Mouse (Mus musculus): ENCODE data around the gene Serpina6. TPM values are rescaled to one million over a fixed set of nuclear protein-coding genes. Genes with fewer than 3 reads are reported as not detected.
A peak's percentile ranks its signal among the peaks of the same experiment; 100 is the strongest.
"Not testable (repeated sequence)": the region's sequence is repeated elsewhere in the genome, so short reads cannot be mapped to it uniquely, and the experiment has no call there.

Gene Serpina6
- not detected for total RNA-seq (2022)

GRCm38 (mm10) chr12:103656848-103657626 is at the start of gene Serpina6:
TSS of gene Serpina6 (minus strand) at chr12:103657212.
- no peak for DNase-seq (ENCODE audit: low spot score in 2 of 2)

DNA sequence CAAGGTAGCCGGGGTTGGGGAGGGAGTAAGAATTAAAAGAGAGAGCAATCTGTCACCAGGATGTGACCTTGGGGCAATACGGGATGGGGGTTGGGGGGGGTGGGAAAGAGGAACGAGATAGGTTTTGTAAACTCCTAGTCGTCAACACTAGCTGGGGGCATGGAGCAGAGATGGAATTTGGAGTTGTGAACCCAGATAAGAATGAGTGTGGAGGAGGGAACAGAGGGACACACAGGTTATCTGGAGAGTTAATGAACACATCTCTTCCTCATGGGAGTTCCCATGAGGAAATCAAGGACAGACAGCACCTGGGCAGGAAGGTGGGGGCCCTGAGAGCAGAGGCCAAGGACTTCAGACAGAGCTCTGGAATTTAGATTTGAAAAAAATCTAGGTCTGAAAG is 49.1 kb upstream of the Serpina6 start:
- DNase-seq (ENCODE audit: low spot score in 2 of 2) = no peak

GRCm38 (mm10) chr12:103705547-103705946 is 48.5 kb upstream of the Serpina6 start:
- DNase-seq (ENCODE audit: low spot score in 2 of 2) = no peak

DNA sequence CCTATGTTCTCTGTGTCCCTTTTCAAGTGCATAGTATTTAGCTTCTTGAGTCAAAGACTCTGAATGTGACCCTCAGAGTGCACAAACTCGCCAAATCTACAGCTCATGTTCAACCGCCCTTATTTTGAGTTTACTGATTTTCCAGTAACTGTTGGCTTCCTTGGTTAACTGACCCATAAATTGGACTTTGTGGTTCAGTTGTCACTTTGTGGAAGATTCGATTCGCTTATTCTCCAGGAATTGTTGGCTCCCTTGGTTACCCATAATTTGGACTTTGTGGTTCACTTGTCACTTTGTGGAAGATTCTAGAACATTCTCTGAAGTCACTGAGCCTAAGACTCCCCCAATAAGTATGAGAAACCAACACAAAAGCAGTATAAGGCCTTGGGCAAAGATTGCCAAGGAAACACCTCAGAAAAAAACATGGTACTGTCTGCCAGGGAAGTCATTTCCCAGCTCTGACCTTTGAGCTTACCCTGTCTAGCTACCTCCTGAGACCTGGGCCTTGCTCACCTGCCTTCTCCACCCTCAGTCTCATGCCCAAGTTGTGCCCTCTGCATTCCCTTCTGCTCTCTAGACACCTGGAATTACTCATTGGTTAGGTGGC is 43.2 kb upstream of the Serpina6 start:
- DNase-seq (ENCODE audit: low spot score in 2 of 2) = no peak

DNA sequence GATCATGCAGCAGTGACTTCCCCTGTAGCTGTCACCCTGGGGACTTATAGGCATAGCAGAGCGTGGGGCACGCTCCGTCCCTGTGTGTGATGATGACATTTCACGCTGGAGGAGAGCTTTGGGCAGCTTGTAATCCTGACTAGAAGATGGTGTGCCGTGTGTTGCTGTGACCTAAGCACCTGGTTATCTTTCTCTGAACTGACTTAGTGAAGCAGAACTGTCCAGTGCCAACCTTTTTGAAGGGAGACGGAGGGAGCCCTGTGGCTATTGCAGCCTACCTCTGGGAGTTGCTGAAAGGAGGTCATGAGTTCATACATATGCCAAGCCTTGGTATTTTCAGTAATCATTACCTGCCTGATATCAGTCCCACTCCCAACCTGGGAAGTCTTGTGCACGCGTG is 38.4 kb upstream of the Serpina6 start, which contains the start of gene Serpina1f:
Serpina1f (minus strand) TSS at position 101 of the 400 bp plus-strand sequence.
- DNase-seq (ENCODE audit: low spot score in 2 of 2) = no peak

DNA sequence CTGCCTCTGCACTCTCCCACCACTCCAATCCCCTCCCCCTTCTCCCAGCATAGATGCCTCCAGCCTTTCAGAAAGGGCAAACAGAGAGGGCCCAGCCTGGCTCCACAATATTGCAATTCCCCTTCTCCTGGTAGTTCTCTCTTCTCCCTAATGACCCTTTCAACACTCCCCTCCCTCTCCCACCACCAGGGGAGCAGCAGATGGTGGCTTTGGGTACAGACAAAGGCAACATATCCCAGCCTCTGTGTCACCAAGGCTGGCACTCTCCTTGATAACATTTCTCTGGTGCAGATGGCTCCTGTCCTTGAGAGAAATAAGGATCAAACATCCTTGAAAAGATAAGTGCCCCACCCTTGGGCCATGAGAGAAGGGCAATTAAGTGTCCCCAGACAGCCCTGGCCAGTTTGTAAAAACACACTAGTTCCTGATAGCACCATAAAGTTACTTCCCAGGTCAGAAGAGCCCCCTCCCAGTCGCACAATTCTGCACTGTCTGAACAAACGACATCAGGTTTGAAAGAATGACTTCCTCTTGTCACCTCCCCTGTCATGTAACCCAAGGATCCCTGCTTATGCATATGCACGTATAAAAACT is 31.3 kb upstream of the Serpina6 start:
- DNase-seq (ENCODE audit: low spot score in 2 of 2) = no peak

- DNase-seq (ENCODE audit: low spot score in 2 of 2) = no peak
These were observed 30.0 kb upstream of the Serpina6 start for GRCm38 (mm10) chr12:103687021-103687420.

DNA sequence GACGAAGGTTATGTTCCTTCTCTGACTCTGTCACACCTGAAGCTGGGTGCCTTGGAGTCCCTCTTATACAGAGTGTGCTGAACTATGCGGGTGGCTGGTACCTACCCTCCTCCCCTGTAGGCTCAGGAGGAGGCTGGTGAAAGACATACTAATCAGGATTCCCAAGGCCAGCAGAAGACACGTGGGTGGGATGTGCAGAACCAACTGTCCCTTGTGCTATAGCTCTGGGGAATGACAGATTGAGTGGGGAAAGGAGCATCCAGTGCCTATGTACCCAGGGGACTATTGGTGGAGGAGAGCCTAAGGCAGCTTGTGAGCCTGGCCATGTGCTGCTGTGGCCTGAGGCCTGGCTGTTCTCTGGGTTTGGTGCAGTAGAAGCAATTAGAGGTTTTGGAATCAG is 29.0 kb upstream of the Serpina6 start:
- peak; percentile 51 to 68 for DNase-seq (ENCODE audit: low spot score in 2 of 2)

DNA sequence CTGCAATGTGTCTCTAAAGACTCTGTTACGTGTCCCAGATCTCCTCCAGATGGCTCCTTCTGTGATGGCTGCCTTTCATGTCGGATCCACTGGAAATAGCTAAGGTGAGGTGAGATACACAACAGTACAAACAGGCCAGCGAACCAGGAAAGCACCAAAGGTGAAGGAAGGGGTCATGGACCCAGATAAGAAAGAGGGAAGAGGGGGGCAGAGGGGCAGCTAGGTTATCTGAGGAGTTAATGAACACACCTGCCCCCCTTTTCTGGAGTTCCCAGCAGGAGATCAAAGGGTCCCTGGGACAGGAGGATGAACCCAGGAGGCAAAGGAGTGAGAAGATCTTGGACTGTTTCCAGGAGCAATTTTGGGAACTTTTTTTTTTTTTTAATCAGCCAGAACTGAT is 28.4 kb upstream of the Serpina6 start:
- no peak for DNase-seq (ENCODE audit: low spot score in 2 of 2)

- no peak for DNase-seq (ENCODE audit: low spot score in 2 of 2)
These were observed 26.8 kb upstream of the Serpina6 start for GRCm38 (mm10) chr12:103683775-103684174.

- DNase-seq (ENCODE audit: low spot score in 2 of 2) = no peak
These were observed 24.7 kb upstream of the Serpina6 start for GRCm38 (mm10) chr12:103681739-103682138.

DNA sequence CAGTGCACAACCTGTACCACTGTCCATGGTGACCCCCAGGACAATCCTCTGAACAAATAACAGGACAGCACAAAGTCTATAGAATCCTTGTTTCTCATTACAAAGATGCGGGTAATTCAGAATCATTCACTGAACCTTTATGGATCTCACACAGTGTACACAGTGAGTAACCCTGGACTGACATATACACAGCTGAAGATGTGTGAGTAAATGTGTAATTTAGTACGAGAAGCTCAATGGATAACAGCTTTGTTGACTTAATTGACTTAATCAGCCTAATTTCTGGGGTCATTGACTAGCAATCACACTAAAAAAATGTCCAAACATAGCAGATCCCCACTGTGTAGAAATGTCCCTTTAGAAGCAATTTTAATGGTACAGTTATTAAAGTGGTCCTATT is 24.2 kb upstream of the Serpina6 start:
- DNase-seq (ENCODE audit: low spot score in 2 of 2) = no peak

GRCm38 (mm10) chr12:103679853-103680252 is 22.8 kb upstream of the Serpina6 start:
- not testable (repeated sequence) for DNase-seq (ENCODE audit: low spot score in 2 of 2)

- no peak for DNase-seq (ENCODE audit: low spot score in 2 of 2)
These were observed 19.0 kb upstream of the Serpina6 start, which contains the start of gene Serpina16 for GRCm38 (mm10) chr12:103676039-103676438. TSS of gene Serpina16 (minus strand) at chr12:103676139.

DNA sequence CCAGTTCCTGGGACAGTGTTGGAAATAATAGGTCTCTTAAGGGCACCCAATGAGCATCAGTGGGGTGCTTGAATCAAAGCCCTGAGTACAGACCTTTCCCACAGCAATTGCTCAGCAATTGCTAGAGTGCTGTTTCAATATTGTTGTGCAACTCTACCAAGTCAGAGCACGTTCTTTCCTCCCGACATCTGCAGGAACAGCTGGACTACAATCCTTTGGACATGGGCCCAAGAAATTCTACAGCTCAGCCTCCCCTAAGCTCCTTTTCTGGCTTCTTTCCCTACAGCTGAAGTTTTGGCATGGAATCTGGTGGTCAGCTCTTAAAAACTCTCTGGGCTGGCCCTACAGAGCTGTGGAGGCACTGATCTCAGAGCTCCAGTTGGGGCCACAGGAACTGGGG is 16.2 kb upstream of the Serpina6 start:
- no peak for DNase-seq (ENCODE audit: low spot score in 2 of 2)

DNA sequence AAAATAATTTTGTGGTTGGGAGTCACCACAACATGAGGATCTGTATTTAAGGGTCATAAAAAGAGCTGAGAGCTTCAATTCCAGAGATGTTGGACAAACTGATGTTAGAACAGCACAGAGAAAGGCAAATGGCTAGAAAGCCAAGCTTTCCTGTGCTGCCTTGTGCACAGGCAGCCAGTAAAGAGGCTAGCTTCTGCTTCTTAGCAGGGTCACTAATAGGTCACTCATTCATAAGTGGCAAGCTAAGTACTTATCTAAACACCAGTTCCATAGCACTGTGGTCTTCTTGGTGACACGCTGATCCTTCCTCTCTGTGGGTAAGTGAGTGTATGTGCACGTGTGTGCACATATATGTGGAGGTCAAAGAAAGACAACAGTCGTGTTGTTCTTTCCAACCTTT is 14.5 kb upstream of the Serpina6 start:
- no peak for DNase-seq (ENCODE audit: low spot score in 2 of 2)

- no peak for DNase-seq (ENCODE audit: low spot score in 2 of 2)
These were observed 14.0 kb upstream of the Serpina6 start for GRCm38 (mm10) chr12:103670964-103671363.

- peak; percentile 33 to 67 for DNase-seq (ENCODE audit: low spot score in 2 of 2)
These were observed 13.3 kb upstream of the Serpina6 start for GRCm38 (mm10) chr12:103670344-103670743.

- DNase-seq (ENCODE audit: low spot score in 2 of 2) = no peak
These were observed 8.3 kb upstream of the Serpina6 start for GRCm38 (mm10) chr12:103665286-103665685.

GRCm38 (mm10) chr12:103662053-103662452 is 5.0 kb upstream of the Serpina6 start:
- DNase-seq (ENCODE audit: low spot score in 2 of 2) = not testable (repeated sequence)

DNA sequence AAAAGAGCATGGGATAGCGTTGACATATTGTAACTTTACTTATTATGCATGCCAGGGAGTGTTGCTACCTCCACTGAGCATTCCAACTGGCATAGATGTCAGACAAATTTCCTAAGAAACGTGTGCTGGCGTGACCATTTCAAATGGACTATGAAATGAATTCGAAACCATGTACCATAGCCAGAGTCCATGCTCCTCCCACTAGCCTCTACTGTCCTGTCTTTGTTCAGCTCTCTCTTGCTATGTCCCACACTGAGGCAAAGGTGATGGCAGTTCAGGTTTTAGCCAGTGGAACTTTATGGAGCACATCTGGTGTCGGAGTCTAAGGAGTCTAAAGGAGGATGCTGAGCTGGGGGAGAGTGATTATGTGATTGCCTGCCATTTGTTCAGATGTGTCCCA is 3.1 kb upstream of the Serpina6 start:
- DNase-seq (ENCODE audit: low spot score in 2 of 2) = no peak

GRCm38 (mm10) chr12:103659171-103659570 is 2.2 kb upstream of the Serpina6 start:
- no peak for DNase-seq (ENCODE audit: low spot score in 2 of 2)

Data from layer of hippocampus, adult 8-10 months (tissue).